Mouse (Mus musculus) kidney, adult 8-10 months (tissue): ENCODE measurements around the gene Acp1.

Experiments
- DNase-seq, 2 experiments: peaks; one replicate each; pipeline ENCODE4 v3.0.0; 2022

Gene Acp1

DNA sequence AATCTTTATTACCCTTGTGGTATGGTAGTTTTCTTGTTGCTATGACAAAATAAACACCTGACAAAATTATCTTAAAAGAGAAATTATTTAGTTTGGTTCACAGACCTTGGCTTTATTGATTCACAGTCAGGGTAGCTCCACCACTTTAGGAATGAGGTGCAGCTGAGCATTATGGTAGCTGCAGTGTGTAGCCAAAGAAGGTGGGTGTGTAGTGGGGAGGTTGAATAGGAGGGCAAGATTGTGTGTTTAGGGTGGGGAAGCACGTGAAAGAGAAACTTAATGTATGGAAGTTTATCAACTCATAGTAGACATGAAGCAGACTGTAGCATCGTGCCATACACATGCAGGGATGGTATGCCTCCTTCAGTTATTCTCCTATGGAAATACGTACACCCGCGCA lies 55.2 kb downstream of the Acp1 start:
- DNase-seq = no peak

GRCm38 (mm10) chr12:30855442-30856159 lies 55.8 kb downstream of the Acp1 start:
- peak; percentile 9 to 64 for DNase-seq

- no peak for DNase-seq
Measured at GRCm38 (mm10) chr12:30851871-30852270, 59.5 kb downstream of the Acp1 start.

GRCm38 (mm10) chr12:30850902-30851301 lies 60.5 kb downstream of the Acp1 start:
- peak; percentile 19 to 39 for DNase-seq

DNA sequence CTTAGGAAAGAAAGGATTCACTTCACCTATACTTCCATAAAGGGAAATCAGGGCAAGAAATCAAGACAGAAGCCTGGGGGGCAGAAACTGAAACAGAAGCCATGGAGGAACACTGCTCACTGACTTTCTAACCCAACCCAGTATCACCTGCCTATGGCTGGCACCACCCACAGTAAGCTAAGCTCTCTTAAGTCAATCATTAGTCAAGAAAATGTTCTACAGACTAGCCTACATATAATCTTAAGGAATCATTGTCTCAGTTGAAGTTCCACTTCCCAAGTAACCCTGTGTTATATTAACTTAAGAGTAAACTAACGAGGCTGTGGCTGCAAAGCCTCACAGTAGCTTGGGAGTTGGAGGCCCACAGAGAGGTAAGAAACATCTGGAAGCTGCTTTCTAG lies 62.9 kb downstream of the Acp1 start:
- peak; percentile 47 to 62 for DNase-seq
